Mouse (Mus musculus) forebrain, embryonic 13.5 days (tissue): Measurements from ENCODE around the gene Crnn. TPM values are rescaled to one million over a fixed set of nuclear protein-coding genes. Genes with fewer than 3 reads are reported as not detected.

ENCODE experiments used
- polyA plus RNA-seq: library from polyadenylated mRNA; unstranded; fragments of >200 nt; fragmentation: Nextera tagmentation; extraction: Ambion mirVana; gene quantifications from 2 replicates; pipeline ENCODE4 v1.2.1, GENCODE M21; 2015

Gene Crnn
- polyA plus RNA-seq, 1 experiment from 2014 or later = not detected

Other genes with a start within 250 kb of the Crnn start
- gene Lce3a, start 218.6 kb upstream of the Crnn start, polyA plus RNA-seq = not detected in 2 replicates
- gene Lce3b, start 211.8 kb upstream of the Crnn start, polyA plus RNA-seq = not detected in 2 replicates
- not detected in 2 replicates for gene Lce3c, start 200.3 kb upstream of the Crnn start, polyA plus RNA-seq
- not detected in 2 replicates for gene Lce3d, start 187.4 kb upstream of the Crnn start, polyA plus RNA-seq
- not detected in 2 replicates for gene Lce3e, start 177.7 kb upstream of the Crnn start, polyA plus RNA-seq
- gene Lce3f, start 152.6 kb upstream of the Crnn start, polyA plus RNA-seq = not detected in 2 replicates
- not detected in 2 replicates for gene Crct1, start 129.1 kb upstream of the Crnn start, polyA plus RNA-seq
- gene Lce1m, start 125.7 kb upstream of the Crnn start, polyA plus RNA-seq = not detected in 2 replicates
- gene Gm4858, start 76.0 kb upstream of the Crnn start, polyA plus RNA-seq = not detected in 2 replicates
- not detected in 2 replicates for gene Flg2, start 52.5 kb downstream of the Crnn start, polyA plus RNA-seq
- not detected in 2 replicates for gene Flg, start 128.7 kb downstream of the Crnn start, polyA plus RNA-seq
- gene Hrnr, start 175.0 kb downstream of the Crnn start, polyA plus RNA-seq = not detected in 2 replicates
- not detected in 2 replicates for gene Rptn, start 248.9 kb downstream of the Crnn start, polyA plus RNA-seq